Mouse (Mus musculus) forebrain, embryonic 14.5 days (tissue): ENCODE measurements around the gene Igsf11. TPM values are rescaled to one million over a fixed set of nuclear protein-coding genes. Genes with fewer than 3 reads are reported as not detected.

Experiments
- ATAC-seq: fragments of 200-750 bp; cut with Nextera tagmentation; 2 replicates; pipeline ENCODE4 v1.8.0; 2017; ENCODE audit warnings: mild to moderate bottlenecking, moderate library complexity
- DNase-seq: peaks from one replicate; pipeline ENCODE4 v3.0.0-alpha.2; 2015; ENCODE audit warnings: low spot score
- H3K27ac ChIP-seq: fragments of 300-500 bp; sonication (generic); 2 replicates; pipeline ENCODE4 v1.5.1; 2014; ENCODE audit warnings: low read depth, mild to moderate bottlenecking, control low read depth, low read length, moderate library complexity
- H3K27me3 ChIP-seq: fragments of 300-500 bp; sonication (generic); replicated peaks from 2 replicates; pipeline ENCODE4 v1.6.1; 2014; ENCODE audit warnings: low read length, control low read depth, mixed read lengths; ENCODE audit not compliant: control insufficient read depth, insufficient read depth
- H3K36me3 ChIP-seq: fragments of 300-500 bp; sonication (generic); 2 replicates; pipeline ENCODE4 v1.6.1; 2014; ENCODE audit warnings: low read length, control low read depth; ENCODE audit not compliant: control insufficient read depth, insufficient read depth
- H3K4me1 ChIP-seq: fragments of 300-500 bp; sonication (generic); 2 replicates; pipeline ENCODE4 v1.6.1; 2014; ENCODE audit warnings: antibody characterized with exemption, low read length, control low read depth; ENCODE audit not compliant: control insufficient read depth, insufficient read depth
- H3K4me2 ChIP-seq: fragments of 300-500 bp; sonication (generic); 2 replicates; pipeline ENCODE4 v1.6.1; 2014; ENCODE audit warnings: mild to moderate bottlenecking, control low read depth, low read length
- H3K4me3 ChIP-seq: fragments of 300-500 bp; sonication (generic); 2 replicates; pipeline ENCODE4 v1.5.1; 2014; ENCODE audit warnings: low read depth, low read length, control low read depth
- H3K9ac ChIP-seq: fragments of 300-500 bp; sonication (generic); 2 replicates; pipeline ENCODE4 v1.6.1; 2014; ENCODE audit warnings: mild to moderate bottlenecking, low read length, control low read depth, moderate library complexity
- H3K9me3 ChIP-seq: fragments of 300-500 bp; sonication (generic); replicated peaks from 2 replicates; pipeline ENCODE4 v1.6.1; 2016; ENCODE audit warnings: low read length, control low read depth, mixed read lengths; ENCODE audit not compliant: control insufficient read depth
- WGBS: fragments of 180-500 bp; shearing (Covaris S2); extraction: QIAGEN DNeasy Blood & Tissue Kit; methylation state at CpG from one replicate; pipeline ENCODE4 v1.1.7; 2014; 5-methylcytosine and 5-hydroxymethylcytosine counted together
- polyA plus RNA-seq: library from polyadenylated mRNA; unstranded; fragments of >200 nt; fragmentation: Nextera tagmentation; extraction: Ambion mirVana; gene quantifications from 2 replicates; pipeline ENCODE4 v1.2.1, GENCODE M21; 2014

Igsf11 gene
- 1.7 and 2.0 TPM in 2 replicates for polyA plus RNA-seq

DNA sequence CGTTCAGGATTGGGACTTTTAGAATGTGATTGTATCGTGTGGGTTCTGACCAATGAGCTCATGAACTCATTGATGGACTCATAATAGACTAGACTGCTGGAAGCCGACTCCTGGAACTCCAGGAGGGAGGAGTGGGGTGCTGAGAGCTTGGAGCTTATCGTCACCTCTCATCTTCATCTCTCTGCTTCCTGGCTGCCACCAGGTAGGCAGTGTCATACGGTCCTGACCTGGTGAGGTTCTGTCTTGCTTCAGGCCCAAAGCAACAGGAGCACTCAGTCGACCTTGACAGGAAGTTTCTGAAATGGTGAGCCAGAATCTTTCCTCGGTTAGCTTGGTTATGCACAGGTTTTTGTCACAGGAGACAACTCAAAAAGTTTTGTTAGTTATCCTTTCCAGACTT is at the start of gene Igsf11:
TSS of gene Igsf11 (plus strand) at position 301 of the 400 bp plus-strand sequence.
- Histone ChIP-seq H3K27me3 (no peaks in the 10 kb centered on the region), H3K4me2 (no peak within 1 kb of the TSS), H3K9me3 (no peaks in the 10 kb centered on the region), H3K27ac (no peak within 1 kb of the TSS), H3K36me3 (no peaks in the 10 kb centered on the region), H3K4me3 (no peak within 1 kb of the TSS), H3K4me1 (no peaks in the 10 kb centered on the region), H3K9ac (no peak within 1 kb of the TSS)
- DNase-seq (no peak), ATAC-seq (no peak)
- WGBS: 80% methylated on average over 7 of the region's 7 CpGs

DNA sequence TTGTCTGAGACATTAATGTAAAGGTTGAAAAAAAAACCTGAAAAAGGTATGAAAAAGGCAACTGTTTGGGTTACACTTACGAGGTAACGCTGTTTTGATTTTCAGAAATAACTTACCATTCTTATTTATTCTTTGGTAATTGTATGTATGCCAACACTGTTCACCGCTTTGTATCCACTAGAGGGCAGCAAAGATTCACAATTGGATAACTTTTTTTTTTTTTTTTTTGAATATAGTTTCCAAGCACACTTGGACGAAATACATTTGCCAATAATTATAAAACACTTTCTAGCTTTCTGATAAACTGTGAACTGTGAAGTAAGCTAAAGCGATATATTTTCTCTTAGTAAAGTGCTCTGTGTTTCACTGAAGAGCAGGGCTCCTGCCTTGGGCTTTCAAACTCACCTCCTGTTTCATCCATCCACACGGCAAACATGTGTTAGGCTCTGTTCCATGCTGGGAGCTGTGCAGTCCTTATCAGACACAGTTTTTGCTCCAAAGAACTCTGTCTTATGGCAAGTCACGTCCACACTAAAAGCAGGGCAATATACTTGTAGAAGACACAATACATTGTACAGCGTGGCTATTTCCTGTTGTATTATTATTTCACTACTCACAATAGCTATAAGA is 34.2 kb upstream of the Igsf11 start:
- Histone ChIP-seq H3K9ac (no peak overlapping the region), H3K9me3 (no peaks in the 10 kb centered on the region), H3K27me3 (no peaks in the 10 kb centered on the region; the same call in 1 of the 2 replicates), H3K4me3 (no peak overlapping the region), H3K4me1 (no peaks in the 10 kb centered on the region), H3K27ac (no peak overlapping the region), H3K4me2 (no peak overlapping the region), H3K36me3 (no peaks in the 10 kb centered on the region)
- DNase-seq: peak; percentile 82
- WGBS: 27% methylated on average over 8 of the region's 8 CpGs
- no peak for ATAC-seq

DNA sequence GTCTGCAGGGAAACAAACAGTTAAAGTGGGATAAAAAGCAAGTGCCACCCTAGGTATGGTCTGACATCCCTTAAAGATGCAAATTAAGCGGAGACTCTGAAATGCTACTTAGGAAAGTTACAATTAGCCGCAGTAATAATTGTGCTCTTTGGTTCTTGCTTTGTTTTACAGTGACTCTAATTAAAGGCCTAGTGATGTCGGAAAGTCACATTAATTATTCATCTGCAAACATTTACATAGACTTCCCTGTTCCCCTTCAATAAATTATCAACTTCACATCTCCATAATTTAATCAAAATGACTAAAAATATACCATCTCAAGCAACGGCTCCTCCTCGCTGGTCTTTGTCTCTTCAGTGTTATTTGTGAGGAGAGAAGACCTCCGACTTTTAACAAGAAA is 31.9 kb upstream of the Igsf11 start:
- peak; percentile 41 for DNase-seq
- ATAC-seq: peak; percentile 69
- H3K4me2 ChIP-seq: no peak overlapping the region
- no peak overlapping the region for H3K27ac ChIP-seq
- no peaks in the 10 kb centered on the region; the same call in 1 of the 2 replicates for H3K27me3 ChIP-seq
- no peak overlapping the region for H3K4me3 ChIP-seq
- 34% methylated on average over 6 of the region's 6 CpGs for WGBS
- H3K9ac ChIP-seq: no peak overlapping the region
- no peaks in the 10 kb centered on the region for H3K9me3 ChIP-seq
- no peaks in the 10 kb centered on the region for H3K4me1 ChIP-seq
- no peaks in the 10 kb centered on the region for H3K36me3 ChIP-seq

DNA sequence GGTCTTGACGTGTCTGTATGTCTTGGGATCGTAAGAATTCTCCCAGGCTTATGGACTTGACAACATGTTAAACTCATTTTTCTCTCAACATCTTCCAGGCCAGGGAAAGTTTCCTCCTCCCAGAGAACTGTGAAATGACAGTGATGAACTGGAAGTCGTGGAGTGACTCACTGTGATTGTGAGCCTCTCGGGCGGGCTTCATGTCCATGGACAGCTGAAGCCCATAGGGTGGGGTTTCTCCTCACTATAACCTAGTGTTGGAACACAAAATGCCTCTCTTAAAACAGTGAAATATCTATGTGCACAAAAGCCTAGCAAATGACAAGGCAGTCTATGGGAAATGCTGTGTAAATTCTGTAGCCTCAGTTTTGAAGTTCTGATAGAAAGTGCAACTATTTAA is 28.1 kb upstream of the Igsf11 start:
- 89% methylated on average over 5 of the region's 5 CpGs for WGBS
- DNase-seq (no peak), ATAC-seq (no peak)
- no peak overlapping the region for H3K9ac ChIP-seq
- H3K4me2 ChIP-seq: no peak overlapping the region
- H3K27me3 ChIP-seq: no peaks in the 10 kb centered on the region
- H3K36me3 ChIP-seq: no peaks in the 10 kb centered on the region
- no peaks in the 10 kb centered on the region for H3K9me3 ChIP-seq
- H3K27ac ChIP-seq: no peak overlapping the region
- H3K4me3 ChIP-seq: no peak overlapping the region
- no peaks in the 10 kb centered on the region for H3K4me1 ChIP-seq

DNA sequence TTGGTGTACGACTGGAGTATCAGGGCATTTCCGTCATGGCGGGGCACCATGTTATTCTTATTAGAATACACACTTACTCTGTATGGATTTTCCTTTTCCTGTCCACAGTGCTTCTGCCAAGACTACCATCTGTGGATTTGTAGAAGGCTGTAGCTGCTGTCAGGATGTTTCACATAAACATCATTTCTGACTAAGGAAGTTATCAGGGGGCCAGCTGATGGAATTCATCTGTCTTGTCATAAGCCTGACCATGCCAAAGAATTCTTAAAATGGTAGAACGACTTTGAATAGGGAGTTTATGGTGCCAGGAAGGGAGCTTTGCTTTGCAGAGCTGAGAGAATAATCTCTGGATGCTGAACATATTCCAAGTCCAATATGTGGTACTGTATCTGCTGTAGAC is 19.2 kb upstream of the Igsf11 start:
- no peak for DNase-seq
- no peaks in the 10 kb centered on the region for H3K9me3 ChIP-seq
- H3K27me3 ChIP-seq: no peaks in the 10 kb centered on the region
- no peak overlapping the region for H3K27ac ChIP-seq
- H3K4me3 ChIP-seq: no peak overlapping the region
- H3K36me3 ChIP-seq: no peaks in the 10 kb centered on the region
- H3K9ac ChIP-seq: no peak overlapping the region
- 87% methylated on average over 4 of the region's 4 CpGs for WGBS
- no peaks in the 10 kb centered on the region for H3K4me1 ChIP-seq
- no peak overlapping the region for H3K4me2 ChIP-seq
- no peak for ATAC-seq

DNA sequence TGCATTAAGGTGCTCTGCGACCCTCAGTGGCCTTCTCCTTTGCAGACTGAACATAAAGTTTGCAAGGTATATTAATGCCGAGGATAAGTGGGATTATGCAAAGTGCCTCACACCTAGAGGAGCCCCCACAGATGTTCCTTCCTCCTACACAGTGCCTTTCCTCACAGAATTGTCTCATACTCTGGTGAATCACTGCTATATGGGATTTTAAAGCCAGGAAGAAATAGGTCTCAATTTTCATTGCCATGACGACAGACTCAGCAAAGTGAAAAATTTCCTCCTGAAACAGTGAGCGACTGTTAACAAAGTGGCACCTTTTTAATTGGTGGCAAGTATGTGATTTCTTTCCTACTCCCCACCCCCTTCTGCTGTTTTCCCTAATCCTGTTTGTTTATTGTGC is 18.0 kb upstream of the Igsf11 start:
- H3K27me3 ChIP-seq: no peaks in the 10 kb centered on the region
- H3K4me1 ChIP-seq: no peaks in the 10 kb centered on the region
- no peak overlapping the region for H3K4me3 ChIP-seq
- H3K4me2 ChIP-seq: no peak overlapping the region
- H3K36me3 ChIP-seq: no peaks in the 10 kb centered on the region
- WGBS: 20% methylated on average over 4 of the region's 4 CpGs
- H3K27ac ChIP-seq: no peak overlapping the region
- DNase-seq (peak; percentile 23), ATAC-seq (no peak)
- H3K9ac ChIP-seq: no peak overlapping the region
- H3K9me3 ChIP-seq: no peaks in the 10 kb centered on the region

DNA sequence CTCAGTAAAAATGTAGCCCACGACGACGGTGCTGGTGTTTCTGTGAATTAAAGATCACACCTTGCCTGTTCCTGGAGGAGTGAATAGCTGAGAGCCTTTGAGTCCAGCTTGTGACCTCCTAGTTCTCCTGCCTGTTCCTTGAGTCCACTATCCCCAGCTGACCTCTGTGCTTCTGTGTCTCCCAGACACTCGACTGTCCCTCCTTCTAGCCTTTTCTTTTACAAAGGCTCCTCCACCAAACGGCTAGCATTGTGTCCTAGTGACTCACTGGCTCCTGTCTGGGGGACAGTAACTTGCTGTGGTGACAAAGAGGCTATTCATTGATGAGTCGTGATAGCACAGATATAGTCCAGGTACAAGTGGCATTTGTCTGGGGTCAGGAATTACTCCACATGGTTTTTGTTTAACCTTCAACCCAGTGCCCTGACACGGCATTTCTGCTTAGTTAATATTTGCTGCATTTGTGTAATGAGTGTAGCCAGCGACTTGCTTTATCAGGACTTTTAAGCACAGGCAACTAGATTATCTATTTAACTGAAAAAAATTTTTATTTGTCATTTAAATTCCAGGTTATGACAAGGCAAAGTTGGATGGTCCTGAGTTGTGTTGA is 6.5 kb downstream of the Igsf11 start:
- H3K4me1 ChIP-seq: no peaks in the 10 kb centered on the region
- no peaks in the 10 kb centered on the region for H3K36me3 ChIP-seq
- 56% methylated on average over 8 of the region's 8 CpGs for WGBS
- H3K9ac ChIP-seq: no peak overlapping the region
- no peaks in the 10 kb centered on the region for H3K9me3 ChIP-seq
- no peak overlapping the region for H3K27ac ChIP-seq
- no peak overlapping the region for H3K4me3 ChIP-seq
- H3K27me3 ChIP-seq: 0 out of 2 replicates have a peak, but pooled peaks cover 3% of the 10 kb centered on the region
- no peak for ATAC-seq
- DNase-seq: no peak
- H3K4me2 ChIP-seq: no peak overlapping the region

DNA sequence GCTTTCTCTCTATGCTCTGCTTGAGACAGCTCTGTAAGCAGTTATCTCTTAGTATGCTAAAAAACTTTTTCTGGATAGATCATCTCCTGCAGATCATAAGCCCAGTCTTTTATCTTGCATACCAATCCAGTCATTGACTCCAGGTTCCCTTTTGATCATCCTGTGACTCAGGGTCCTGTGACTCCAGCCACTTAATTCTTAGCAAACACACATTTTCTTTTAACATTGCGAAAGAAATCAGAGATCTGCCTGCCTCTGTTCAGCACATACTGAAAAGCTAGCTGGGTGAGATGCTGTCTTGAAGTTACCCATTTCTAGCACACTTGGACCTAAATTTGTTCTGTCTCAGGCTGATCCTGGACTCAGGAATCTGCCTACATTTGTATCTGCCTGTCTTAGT is 7.6 kb downstream of the Igsf11 start:
- 0 out of 2 replicates have a peak, but pooled peaks cover 3% of the 10 kb centered on the region for H3K27me3 ChIP-seq
- no peak overlapping the region for H3K9ac ChIP-seq
- no peak overlapping the region for H3K27ac ChIP-seq
- ATAC-seq: no peak
- H3K4me2 ChIP-seq: no peak overlapping the region
- no peaks in the 10 kb centered on the region for H3K9me3 ChIP-seq
- H3K36me3 ChIP-seq: no peaks in the 10 kb centered on the region
- no peak for DNase-seq
- no peak overlapping the region for H3K4me3 ChIP-seq
- 100% methylated on average over 1 of the region's 1 CpGs for WGBS
- no peaks in the 10 kb centered on the region for H3K4me1 ChIP-seq

DNA sequence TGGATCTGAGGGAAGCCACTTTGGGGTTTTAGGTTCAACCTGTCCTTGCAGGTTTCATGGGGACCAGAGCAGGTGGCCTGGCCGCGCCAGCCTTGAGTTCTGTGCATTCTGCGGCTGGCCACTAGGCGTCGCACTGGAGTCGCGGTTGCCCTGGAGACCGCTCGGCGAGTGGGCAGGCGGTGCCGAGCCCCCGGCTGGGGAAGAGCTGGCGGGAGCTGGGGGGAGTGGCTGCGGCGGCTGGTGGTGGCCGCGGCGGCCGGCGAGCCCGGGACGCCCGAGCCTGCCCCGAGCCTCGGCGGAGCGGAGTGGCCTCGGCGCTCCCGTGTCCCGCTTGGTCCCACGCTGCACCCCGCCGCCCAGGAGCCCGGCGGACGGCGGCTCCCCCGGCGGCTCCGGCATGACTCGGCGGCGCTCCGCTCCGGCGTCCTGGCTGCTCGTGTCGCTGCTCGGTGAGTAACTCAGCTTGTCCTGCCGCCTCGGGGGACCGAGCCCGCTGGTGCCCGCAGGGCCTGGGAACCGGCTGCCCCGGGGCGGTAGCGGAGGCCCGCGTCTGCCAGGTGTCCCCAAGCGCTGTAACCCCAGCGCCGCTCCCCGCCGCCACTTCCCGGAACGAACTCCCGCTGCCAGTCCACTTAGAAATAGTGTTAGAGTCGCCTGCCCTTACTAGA is 9.8 kb downstream of the Igsf11 start:
- Histone ChIP-seq H3K4me2 (peak overlapping the region; percentile 83), H3K36me3 (no peaks in the 10 kb centered on the region), H3K9me3 (no peaks in the 10 kb centered on the region), H3K27me3 (0 out of 2 replicates have a peak, but pooled peaks cover 3% of the 10 kb centered on the region), H3K4me1 (peaks cover 3% of the 10 kb centered on the region; the same call in 1 of the 2 replicates), H3K27ac (peak overlapping the region; percentile 66), H3K9ac (peak overlapping the region; percentile 77), H3K4me3 (peak overlapping the region; percentile 70)
- DNase-seq: peak; percentile 88
- 1% methylated on average over 53 of the region's 71 CpGs for WGBS
- ATAC-seq: peak; percentile 96
